Mouse (Mus musculus) heart, postnatal 14 days (tissue): ENCODE data around the gene Pcnx2. TPM values are rescaled to one million over a fixed set of nuclear protein-coding genes. Genes with fewer than 3 reads are reported as not detected.

ENCODE experiments used
- DNase-seq, 2 experiments: peaks; one replicate each; pipeline ENCODE4 v3.0.0; 2021 to 2022
- intact Hi-C: fragments of 180-260 bp; cut with DNase I; formaldehyde crosslinking; loops from one replicate; pipeline ENCODE4 v1.15.1; 2025
- total RNA-seq, 2 experiments: library from RNA; stranded (reverse); gene quantifications; 2 replicates each; pipeline ENCODE4 v1.2.3; 2021

Pcnx2 gene
- total RNA-seq, 2 experiments from 2014 or later: 0.61 to 0.88 TPM

GRCm38 (mm10) chr8:125725037-125725820 is 172.9 kb downstream of the Pcnx2 start:
- DNase-seq: no peak
- intact Hi-C loops: no loop called here

GRCm38 (mm10) chr8:125723437-125723836 is 174.7 kb downstream of the Pcnx2 start:
- intact Hi-C loops: loop anchor here (5.0 kb wide), 1 partner anchor 151 kb away; no protein-coding TSS in a partner anchor
- no peak for DNase-seq

- intact Hi-C loops: loop anchor here (5.0 kb wide), 1 partner anchor 150 kb away; no protein-coding TSS in a partner anchor
- peak; percentile 13 to 42 for DNase-seq
Measured at GRCm38 (mm10) chr8:125722675-125723074, 175.4 kb downstream of the Pcnx2 start.

GRCm38 (mm10) chr8:125718914-125719313 is 179.2 kb downstream of the Pcnx2 start:
- intact Hi-C loops: no loop called here

GRCm38 (mm10) chr8:125716613-125717012 is 181.5 kb downstream of the Pcnx2 start:
- DNase-seq: no peak
- intact Hi-C loops: no loop called here

More at GRCm38 (mm10) chr8:125718914-125719313, 179.2 kb downstream of the Pcnx2 start:
- no peak for DNase-seq

- intact Hi-C loops: no loop called here
- no peak for DNase-seq
Measured at GRCm38 (mm10) chr8:125716211-125716610, 181.9 kb downstream of the Pcnx2 start.

GRCm38 (mm10) chr8:125711514-125711913 is 186.6 kb downstream of the Pcnx2 start:
- no peak for DNase-seq
- intact Hi-C loops: no loop called here

- DNase-seq: no peak
- intact Hi-C loops: no loop called here
Measured at GRCm38 (mm10) chr8:125709171-125709570, 188.9 kb downstream of the Pcnx2 start.

GRCm38 (mm10) chr8:125705816-125706215 is 192.3 kb downstream of the Pcnx2 start:
- intact Hi-C loops: no loop called here
- DNase-seq: no peak

GRCm38 (mm10) chr8:125704434-125704833 is 193.7 kb downstream of the Pcnx2 start:
- intact Hi-C loops: no loop called here

GRCm38 (mm10) chr8:125702868-125703473 is 195.1 kb downstream of the Pcnx2 start:
- intact Hi-C loops: no loop called here
- no peak for DNase-seq

More at GRCm38 (mm10) chr8:125704434-125704833, 193.7 kb downstream of the Pcnx2 start:
- no peak for DNase-seq

Other genes starting within 250 kb of the Pcnx2 start
- gene Map10, start 228.5 kb downstream of the Pcnx2 start, total RNA-seq: 1 to 10 TPM; 3.8 to 4.3 TPM
- 10 to 100 TPM; 15.9 to 17.8 TPM for gene Ntpcr, start 168.4 kb downstream of the Pcnx2 start, total RNA-seq
- gene Map3k21, start 12.1 kb upstream of the Pcnx2 start, total RNA-seq: under 1 TPM; 0.24 to 0.36 TPM
- not detected for gene Kcnk1, start 96.9 kb upstream of the Pcnx2 start, total RNA-seq